Mouse (Mus musculus) cerebellum, adult 2 months (tissue): ENCODE results near the gene Atp1a2.

Experiments used
- CTCF ChIP-seq: fragments of 200-500 bp; IDR thresholded peaks from 2 replicates; pipeline ENCODE4 v1.5.1; 2011; ENCODE audit warnings: low read depth, mild to moderate bottlenecking, control low read depth, low read length, moderate library complexity, borderline replicate concordance; ENCODE audit not compliant: insufficient read depth
- POLR2A ChIP-seq: fragments of 200-500 bp; IDR thresholded peaks from 2 replicates; pipeline ENCODE4 v1.6.1; 2011; ENCODE audit warnings: low read length, control low read depth, borderline replicate concordance; ENCODE audit not compliant: insufficient read depth

DNA sequence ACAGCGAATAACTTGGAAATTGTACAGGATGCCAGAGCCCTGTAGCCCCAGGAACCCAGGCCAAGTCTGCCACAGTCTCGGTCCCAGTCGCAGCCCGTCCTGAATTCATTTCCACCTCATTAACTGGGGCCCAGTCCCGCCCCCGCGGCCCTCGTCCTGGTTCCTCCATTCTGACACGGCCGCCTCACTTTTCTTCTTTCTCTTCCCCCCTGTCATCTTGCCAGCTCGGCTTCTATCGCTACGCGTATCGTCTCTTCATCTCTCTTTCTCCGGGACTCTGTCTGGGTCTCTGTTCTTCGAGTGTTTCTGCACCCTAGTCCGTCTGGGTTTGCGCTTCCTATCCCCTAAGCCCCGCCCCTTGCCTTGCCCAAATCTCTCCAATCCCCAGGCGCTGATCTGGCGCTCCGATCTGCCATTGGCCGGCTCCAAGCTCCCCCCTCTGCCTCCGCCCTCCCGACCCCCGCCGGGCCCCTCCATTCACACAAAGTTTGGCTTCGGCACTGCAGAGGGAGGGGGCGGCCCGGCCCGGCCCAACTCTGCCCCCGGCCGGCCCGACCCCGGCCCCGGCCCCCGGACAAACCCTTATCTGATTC is 43.0 kb upstream of the Atp1a2 start, which contains the start of gene Kcnj10:
- no peak; the same call in 1 of the 2 replicates for TF ChIP-seq POLR2A
- no peak for TF ChIP-seq CTCF
